Mouse (Mus musculus) midbrain, embryonic 11.5 days (tissue): ENCODE data around the gene Trim2. TPM values are rescaled to one million over a fixed set of nuclear protein-coding genes. Genes with fewer than 3 reads are reported as not detected.

Experiments used
- ATAC-seq: fragments of 200-750 bp; cut with Nextera tagmentation; 2 replicates; pipeline ENCODE4 v1.8.0; 2017; ENCODE audit warnings: moderate TSS enrichment, moderate library complexity; ENCODE audit not compliant: low FRiP score
- DNase-seq: peaks from one replicate; pipeline ENCODE4 v3.0.0; 2015; ENCODE audit warnings: low spot score; ENCODE audit errors: missing footprints
- H3K27ac ChIP-seq: fragments of 300-500 bp; sonication (generic); 2 replicates; pipeline ENCODE4 v1.5.1; 2014; ENCODE audit warnings: low read depth, low read length
- H3K27me3 ChIP-seq: fragments of 300-500 bp; sonication (generic); 2 replicates; pipeline ENCODE4 v1.6.1; 2014; ENCODE audit warnings: mild to moderate bottlenecking, low read length, moderate library complexity, mixed read lengths; ENCODE audit not compliant: control insufficient read depth, insufficient read depth
- H3K36me3 ChIP-seq: fragments of 300-500 bp; sonication (generic); 2 replicates; pipeline ENCODE4 v1.6.1; 2014; ENCODE audit warnings: mild to moderate bottlenecking, low read length, moderate library complexity, mixed read lengths; ENCODE audit not compliant: control insufficient read depth, insufficient read depth
- H3K4me1 ChIP-seq: fragments of 300-500 bp; sonication (generic); 2 replicates; pipeline ENCODE4 v1.6.1; 2014; ENCODE audit warnings: low read length; ENCODE audit not compliant: control insufficient read depth, insufficient read depth
- H3K4me2 ChIP-seq: fragments of 300-500 bp; sonication (generic); 2 replicates; pipeline ENCODE4 v1.6.1; 2014; ENCODE audit warnings: mild to moderate bottlenecking, moderate library complexity
- H3K4me3 ChIP-seq: fragments of 300-500 bp; sonication (generic); 2 replicates; pipeline ENCODE4 v1.5.1; 2014; ENCODE audit warnings: low read depth, low read length
- H3K9ac ChIP-seq: fragments of 300-500 bp; sonication (generic); 2 replicates; pipeline ENCODE4 v1.6.1; 2014; ENCODE audit warnings: low read length
- H3K9me3 ChIP-seq: fragments of 300-500 bp; sonication (generic); 2 replicates; pipeline ENCODE4 v1.6.1; 2016; ENCODE audit warnings: low read length; ENCODE audit not compliant: control insufficient read depth
- WGBS: fragments of 180-500 bp; shearing (Covaris S2); extraction: QIAGEN DNeasy Blood & Tissue Kit; methylation state at CpG from one replicate; pipeline ENCODE4 v1.1.7; 2014; 5-methylcytosine and 5-hydroxymethylcytosine counted together
- polyA plus RNA-seq: library from polyadenylated mRNA; unstranded; fragments of >200 nt; fragmentation: Nextera tagmentation; extraction: Ambion mirVana; gene quantifications from 2 replicates; pipeline ENCODE4 v1.2.1, GENCODE M21; 2014

Gene Trim2
- polyA plus RNA-seq, 1 experiment from 2014 or later = 128 TPM

GRCm38 (mm10) chr3:84247789-84248188 lies 58.9 kb downstream of the Trim2 start:
- no peak overlapping the region for H3K4me2 ChIP-seq
- H3K4me3 ChIP-seq = no peak overlapping the region
- H3K9me3 ChIP-seq = no peaks in the 10 kb centered on the region
- ATAC-seq = no peak
- H3K27me3 ChIP-seq = no peaks in the 10 kb centered on the region
- H3K36me3 ChIP-seq = no peaks in the 10 kb centered on the region; the same call in 1 of the 2 replicates
- no peak overlapping the region for H3K27ac ChIP-seq
- H3K4me1 ChIP-seq = peaks cover 5% of the 10 kb centered on the region
- WGBS = 77% methylated on average over 8 of the region's 8 CpGs
- DNase-seq = no peak
- H3K9ac ChIP-seq = no peak overlapping the region

GRCm38 (mm10) chr3:84246421-84246861 lies 60.2 kb downstream of the Trim2 start:
- no peak overlapping the region for H3K4me3 ChIP-seq
- H3K4me1 ChIP-seq = no peaks in the 10 kb centered on the region; the same call in 1 of the 2 replicates
- DNase-seq = no peak
- H3K27me3 ChIP-seq = no peaks in the 10 kb centered on the region
- 88% methylated on average over 7 of the region's 7 CpGs for WGBS
- H3K4me2 ChIP-seq = no peak overlapping the region
- no peak for ATAC-seq
- no peaks in the 10 kb centered on the region; the same call in 1 of the 2 replicates for H3K36me3 ChIP-seq
- H3K9ac ChIP-seq = no peak overlapping the region
- H3K9me3 ChIP-seq = no peaks in the 10 kb centered on the region
- no peak overlapping the region for H3K27ac ChIP-seq

- peaks cover 6% of the 10 kb centered on the region; the same call in 1 of the 2 replicates for H3K36me3 ChIP-seq
- no peaks in the 10 kb centered on the region for H3K9me3 ChIP-seq
- 87% methylated on average over 3 of the region's 3 CpGs for WGBS
- no peaks in the 10 kb centered on the region; the same call in 1 of the 2 replicates for H3K4me1 ChIP-seq
- H3K4me2 ChIP-seq = no peak overlapping the region
- no peak for ATAC-seq
- no peaks in the 10 kb centered on the region for H3K27me3 ChIP-seq
- no peak overlapping the region for H3K27ac ChIP-seq
- no peak overlapping the region for H3K4me3 ChIP-seq
- no peak overlapping the region for H3K9ac ChIP-seq
- no peak for DNase-seq
These were observed 63.6 kb downstream of the Trim2 start for GRCm38 (mm10) chr3:84243116-84243515.

GRCm38 (mm10) chr3:84242497-84242896 lies 64.2 kb downstream of the Trim2 start:
- H3K27ac ChIP-seq = no peak overlapping the region

GRCm38 (mm10) chr3:84241098-84241497 lies 65.6 kb downstream of the Trim2 start:
- Histone ChIP-seq H3K4me1 (no peaks in the 10 kb centered on the region), H3K27ac (no peak overlapping the region), H3K9me3 (no peaks in the 10 kb centered on the region), H3K36me3 (peaks cover 6% of the 10 kb centered on the region; the same call in 1 of the 2 replicates), H3K9ac (no peak overlapping the region), H3K4me2 (no peak overlapping the region), H3K27me3 (no peaks in the 10 kb centered on the region), H3K4me3 (no peak overlapping the region)
- no peak for ATAC-seq
- 94% methylated on average over 4 of the region's 4 CpGs for WGBS
- DNase-seq = peak; percentile 64

More at GRCm38 (mm10) chr3:84242497-84242896, 64.2 kb downstream of the Trim2 start:
- H3K9ac ChIP-seq = no peak overlapping the region
- no peaks in the 10 kb centered on the region for H3K9me3 ChIP-seq
- WGBS = 89% methylated on average over 4 of the region's 4 CpGs
- ATAC-seq (no peak), DNase-seq (no peak)
- no peak overlapping the region for H3K4me3 ChIP-seq
- no peak overlapping the region for H3K4me2 ChIP-seq
- no peaks in the 10 kb centered on the region for H3K27me3 ChIP-seq
- no peaks in the 10 kb centered on the region for H3K4me1 ChIP-seq
- peaks cover 6% of the 10 kb centered on the region; the same call in 1 of the 2 replicates for H3K36me3 ChIP-seq

GRCm38 (mm10) chr3:84235420-84236304 lies 71.0 kb downstream of the Trim2 start:
- H3K27me3 ChIP-seq = no peaks in the 10 kb centered on the region
- H3K36me3 ChIP-seq = no peaks in the 10 kb centered on the region
- peaks cover 7% of the 10 kb centered on the region for H3K4me1 ChIP-seq
- no peak overlapping the region for H3K4me3 ChIP-seq
- H3K27ac ChIP-seq = no peak overlapping the region
- no peak for ATAC-seq
- no peak overlapping the region for H3K9ac ChIP-seq
- H3K4me2 ChIP-seq = no peak overlapping the region
- peaks cover 3% of the 10 kb centered on the region; the same call in 1 of the 2 replicates for H3K9me3 ChIP-seq
- WGBS = 62% methylated on average over 10 of the region's 10 CpGs
- DNase-seq = no peak

- no peaks in the 10 kb centered on the region for H3K27me3 ChIP-seq
- 94% methylated on average over 4 of the region's 4 CpGs for WGBS
These were observed 72.1 kb downstream of the Trim2 start for GRCm38 (mm10) chr3:84234562-84234961.

GRCm38 (mm10) chr3:84233663-84234415 lies 72.8 kb downstream of the Trim2 start:
- H3K9ac ChIP-seq = no peak overlapping the region
- no peaks in the 10 kb centered on the region for H3K36me3 ChIP-seq
- peaks cover 3% of the 10 kb centered on the region; the same call in 1 of the 2 replicates for H3K9me3 ChIP-seq
- no peak overlapping the region for H3K27ac ChIP-seq
- peaks cover 10% of the 10 kb centered on the region for H3K4me1 ChIP-seq
- no peaks in the 10 kb centered on the region for H3K27me3 ChIP-seq
- 82% methylated on average over 5 of the region's 5 CpGs for WGBS
- ATAC-seq = no peak
- DNase-seq = no peak
- H3K4me3 ChIP-seq = no peak overlapping the region
- H3K4me2 ChIP-seq = no peak overlapping the region

More at GRCm38 (mm10) chr3:84234562-84234961, 72.1 kb downstream of the Trim2 start:
- Histone ChIP-seq H3K4me1 (peaks cover 7% of the 10 kb centered on the region), H3K4me2 (no peak overlapping the region), H3K36me3 (no peaks in the 10 kb centered on the region), H3K9ac (no peak overlapping the region), H3K9me3 (peaks cover 3% of the 10 kb centered on the region; the same call in 1 of the 2 replicates), H3K4me3 (no peak overlapping the region), H3K27ac (no peak overlapping the region)
- ATAC-seq (no peak), DNase-seq (no peak)
